Mouse (Mus musculus) heart, embryonic 14.5 days (tissue): ENCODE measurements around the gene Ptgs1. TPM values are rescaled to one million over a fixed set of nuclear protein-coding genes. Genes with fewer than 3 reads are reported as not detected.

Source experiments
- ATAC-seq: fragments of 200-750 bp; cut with Nextera tagmentation; 2 replicates; pipeline ENCODE4 v1.8.0; 2017; ENCODE audit warnings: low read depth, moderate TSS enrichment; ENCODE audit not compliant: insufficient number of reproducible peaks, insufficient read depth, low FRiP score
- H3K27ac ChIP-seq, 2 experiments: fragments of 200-500 bp in 1 of 2; fragments of 300-500 bp in 1 of 2; sonication (generic) in 1 of 2; replicated peaks in 1 of 2; 2 replicates each; pipeline ENCODE4 v1.5.1; 2012 to 2014; ENCODE audit warnings: low read depth in 2 of 2, low read length in 2 of 2, control low read depth in 1 of 2, mild to moderate bottlenecking in 1 of 2, mixed read lengths in 1 of 2; ENCODE audit not compliant: control insufficient read depth in 1 of 2, insufficient read depth in 1 of 2
- H3K27me3 ChIP-seq: fragments of 300-500 bp; sonication (generic); 2 replicates; pipeline ENCODE4 v1.6.1; 2014; ENCODE audit warnings: mild to moderate bottlenecking, low read length, control low read depth; ENCODE audit not compliant: control insufficient read depth, insufficient read depth
- H3K36me3 ChIP-seq: fragments of 300-500 bp; sonication (generic); 2 replicates; pipeline ENCODE4 v1.6.1; 2014; ENCODE audit warnings: mild to moderate bottlenecking, control low read depth, low read length, mixed read lengths; ENCODE audit not compliant: control insufficient read depth, insufficient read depth
- H3K4me1 ChIP-seq, 2 experiments: fragments of 200-500 bp in 1 of 2; fragments of 300-500 bp in 1 of 2; sonication (generic) in 1 of 2; 2 replicates each; pipeline ENCODE4 v1.6.1; 2012 to 2014; ENCODE audit warnings: low read length in 2 of 2, control low read depth in 1 of 2, mixed read lengths in 1 of 2; ENCODE audit not compliant: control insufficient read depth in 2 of 2, insufficient read depth in 2 of 2
- H3K4me2 ChIP-seq: fragments of 300-500 bp; sonication (generic); 2 replicates; pipeline ENCODE4 v1.6.1; 2014; ENCODE audit warnings: mild to moderate bottlenecking, low read length
- H3K4me3 ChIP-seq, 2 experiments: fragments of 200-500 bp in 1 of 2; fragments of 300-500 bp in 1 of 2; sonication (generic) in 1 of 2; 2 replicates each; pipeline ENCODE4 v1.5.1; 2012 to 2014; ENCODE audit warnings: low read length in 2 of 2, mild to moderate bottlenecking in 2 of 2, control low read depth in 1 of 2, low read depth in 1 of 2, moderate library complexity in 1 of 2; ENCODE audit not compliant: control insufficient read depth in 1 of 2, insufficient read depth in 1 of 2
- H3K9ac ChIP-seq: fragments of 300-500 bp; sonication (generic); 2 replicates; pipeline ENCODE4 v1.6.1; 2014; ENCODE audit warnings: mild to moderate bottlenecking, low read length
- H3K9me3 ChIP-seq: fragments of 300-500 bp; sonication (generic); 2 replicates; pipeline ENCODE4 v1.6.1; 2016; ENCODE audit warnings: low read length, control low read depth; ENCODE audit not compliant: control insufficient read depth
- WGBS: fragments of 180-500 bp; shearing (Covaris S2); extraction: QIAGEN DNeasy Blood & Tissue Kit; methylation state at CpG from one replicate; pipeline ENCODE4 v1.1.7; 2014; 5-methylcytosine and 5-hydroxymethylcytosine counted together
- polyA plus RNA-seq: library from polyadenylated mRNA; unstranded; fragments of >200 nt; fragmentation: Nextera tagmentation; extraction: Ambion mirVana; gene quantifications from 2 replicates; pipeline ENCODE4 v1.2.1, GENCODE M21; 2014

Gene Ptgs1
- polyA plus RNA-seq, 1 experiment from 2014 or later: 31.0 TPM

DNA sequence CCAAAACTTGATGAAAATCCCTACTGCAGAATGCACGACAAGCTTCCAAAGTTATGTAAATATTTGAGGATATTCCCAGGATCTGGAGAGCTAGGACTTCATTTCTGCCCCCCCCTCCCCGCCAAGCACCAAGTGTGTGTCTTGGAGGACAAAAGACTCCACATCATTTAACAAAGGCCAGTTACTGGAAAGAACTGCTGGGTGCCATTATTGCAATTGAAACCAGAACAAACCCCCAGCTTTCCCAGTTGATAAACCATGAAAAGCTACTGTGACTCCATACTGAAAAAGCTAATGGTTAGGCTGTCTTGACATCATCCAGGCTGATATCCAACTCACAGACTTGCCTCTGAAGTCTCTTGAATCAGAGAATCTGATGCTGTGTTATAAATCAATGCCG, 39.2 kb downstream of the Ptgs1 start:
- no peaks in the 10 kb centered on the region for H3K9me3 ChIP-seq
- no peak overlapping the region for H3K4me2 ChIP-seq
- no peak overlapping the region for H3K4me3 ChIP-seq
- ATAC-seq: no peak
- WGBS: 78% methylated on average over 3 of the region's 3 CpGs
- no peak overlapping the region for H3K27ac ChIP-seq
- no peaks in the 10 kb centered on the region for H3K36me3 ChIP-seq
- H3K27me3 ChIP-seq: no peaks in the 10 kb centered on the region
- no peak overlapping the region for H3K9ac ChIP-seq
- no peaks in the 10 kb centered on the region for H3K4me1 ChIP-seq

DNA sequence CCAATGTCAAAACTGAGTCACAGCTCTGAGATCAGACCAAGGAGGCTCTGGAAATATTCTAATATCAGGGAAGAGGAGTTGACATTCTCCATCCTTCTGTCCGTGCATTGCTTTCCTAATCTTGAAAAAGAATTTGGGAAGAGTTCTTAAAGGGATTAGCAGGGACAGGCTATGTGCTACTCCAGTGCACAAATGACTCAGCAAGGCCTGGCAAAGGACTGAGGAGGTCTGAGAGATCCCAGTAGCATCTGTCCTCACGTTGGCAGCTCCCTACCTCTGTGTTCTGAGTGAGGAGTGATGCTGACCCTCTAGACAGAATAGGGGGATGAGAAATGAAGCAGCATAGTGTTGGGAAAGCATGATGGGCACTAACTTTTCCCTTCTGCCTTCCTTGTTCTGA, 40.0 kb downstream of the Ptgs1 start:
- H3K4me2 ChIP-seq: no peak overlapping the region
- no peaks in the 10 kb centered on the region for H3K9me3 ChIP-seq
- no peak overlapping the region for H3K9ac ChIP-seq
- no peaks in the 10 kb centered on the region for H3K36me3 ChIP-seq
- no peaks in the 10 kb centered on the region for H3K4me1 ChIP-seq
- no peak overlapping the region for H3K27ac ChIP-seq
- WGBS: 48% methylated on average over 2 of the region's 2 CpGs
- H3K4me3 ChIP-seq: no peak overlapping the region
- no peak for ATAC-seq
- H3K27me3 ChIP-seq: no peaks in the 10 kb centered on the region

DNA sequence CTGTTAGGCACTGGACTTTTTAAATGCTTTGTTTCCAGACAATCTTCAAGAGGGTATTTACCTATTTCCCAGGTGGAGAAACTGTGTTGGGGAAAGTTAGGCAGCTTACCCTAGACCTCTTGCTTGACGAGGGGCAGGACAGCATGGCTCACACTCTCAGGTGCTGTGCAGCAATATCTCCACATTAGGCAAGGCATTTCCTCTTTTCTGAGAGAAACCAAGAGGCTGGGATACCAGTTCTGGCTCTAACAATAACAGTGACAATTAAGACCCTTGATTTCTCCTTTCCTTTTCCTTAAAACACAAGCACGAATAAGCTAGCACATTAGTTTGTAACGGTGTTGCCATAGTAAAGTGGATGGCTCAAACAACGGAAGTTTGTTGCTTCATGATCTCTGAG, 40.9 kb downstream of the Ptgs1 start:
- no peak for ATAC-seq
- Histone ChIP-seq H3K36me3 (no peaks in the 10 kb centered on the region), H3K4me2 (no peak overlapping the region), H3K9me3 (no peaks in the 10 kb centered on the region), H3K4me3 (no peak overlapping the region), H3K4me1 (no peaks in the 10 kb centered on the region), H3K27ac (no peak overlapping the region), H3K9ac (no peak overlapping the region), H3K27me3 (no peaks in the 10 kb centered on the region)
- 74% methylated on average over 4 of the region's 4 CpGs for WGBS

DNA sequence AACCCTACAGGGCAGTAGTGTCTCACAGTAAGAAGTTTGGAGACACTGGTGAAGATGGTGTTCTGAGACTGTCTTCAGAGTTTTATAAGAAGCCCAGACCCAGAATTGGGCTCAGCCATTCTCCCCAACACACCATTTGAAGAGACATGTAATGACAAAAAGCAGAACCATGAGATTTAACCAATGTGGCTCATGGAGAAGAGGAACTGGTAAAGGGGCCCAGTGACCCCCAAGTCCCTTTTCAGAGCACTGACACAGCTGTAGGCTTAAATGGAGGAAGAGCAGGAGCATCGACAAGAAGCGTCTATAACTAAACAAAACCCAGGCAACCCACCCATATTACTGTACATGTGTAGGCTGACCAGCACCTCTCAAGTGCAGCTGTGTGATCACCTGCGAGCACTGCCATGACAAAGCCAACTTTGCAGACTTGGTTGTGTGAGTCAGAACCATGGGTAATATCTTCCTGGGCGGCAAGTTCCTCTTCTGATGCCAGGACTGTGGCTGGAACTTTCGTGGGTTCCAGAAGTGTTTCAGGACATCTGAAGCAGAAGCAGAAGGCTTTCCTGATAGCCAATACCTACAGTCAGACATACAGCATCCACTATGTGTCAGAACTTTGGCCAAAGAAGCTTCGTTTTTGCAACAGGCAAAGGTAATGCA, 42.2 kb downstream of the Ptgs1 start:
- Histone ChIP-seq H3K4me1 (no peaks in the 10 kb centered on the region), H3K4me2 (no peak overlapping the region), H3K9ac (no peak overlapping the region), H3K36me3 (no peaks in the 10 kb centered on the region), H3K27me3 (no peaks in the 10 kb centered on the region), H3K9me3 (no peaks in the 10 kb centered on the region), H3K4me3 (no peak overlapping the region), H3K27ac (no peak overlapping the region)
- no peak for ATAC-seq
- WGBS: 81% methylated on average over 6 of the region's 6 CpGs

DNA sequence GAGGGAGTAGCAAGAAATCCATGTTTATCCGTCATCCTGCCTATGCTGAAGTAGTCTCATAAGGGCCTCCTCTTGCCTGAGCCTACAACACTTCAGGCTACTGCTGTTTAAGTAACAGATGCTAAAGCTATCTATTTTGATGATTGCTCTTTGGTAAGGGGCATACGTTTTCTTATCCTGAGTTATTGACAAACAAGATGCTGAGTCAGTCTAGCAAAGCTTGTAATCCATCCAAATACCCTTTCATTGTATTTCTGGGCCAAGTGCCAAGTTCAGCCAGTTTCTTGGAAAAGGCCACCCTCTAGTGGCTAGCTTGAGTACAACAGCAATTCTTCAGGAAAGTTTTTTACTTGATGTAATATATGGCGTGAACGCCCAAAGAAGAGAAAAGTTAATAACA, 46.2 kb downstream of the Ptgs1 start:
- 27% methylated on average over 4 of the region's 4 CpGs for WGBS
- ATAC-seq: no peak
- no peak overlapping the region for H3K4me3 ChIP-seq
- H3K4me2 ChIP-seq: no peak overlapping the region
- H3K27ac ChIP-seq: no peak overlapping the region
- H3K4me1 ChIP-seq: no peaks in the 10 kb centered on the region
- H3K9me3 ChIP-seq: no peaks in the 10 kb centered on the region
- H3K9ac ChIP-seq: no peak overlapping the region
- no peaks in the 10 kb centered on the region for H3K36me3 ChIP-seq
- no peaks in the 10 kb centered on the region for H3K27me3 ChIP-seq

DNA sequence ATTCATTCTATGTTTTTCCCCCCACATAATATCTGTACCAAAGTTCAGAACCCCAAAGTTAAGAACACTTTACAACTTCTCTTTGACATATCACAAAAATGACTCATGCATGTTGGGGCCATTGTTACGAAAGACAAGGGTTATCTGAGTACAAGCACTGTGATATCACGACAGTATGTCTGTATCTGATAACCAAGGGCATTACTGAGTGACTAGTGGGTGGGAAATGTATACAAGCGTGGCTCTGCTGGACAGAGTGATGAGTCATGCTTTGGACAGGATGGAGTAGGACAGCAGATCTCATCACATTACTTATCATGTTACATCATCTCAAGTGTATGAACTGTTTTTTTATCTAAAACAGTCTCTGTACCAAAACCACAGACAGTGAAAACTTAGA, 48.5 kb downstream of the Ptgs1 start:
- no peak for ATAC-seq
- Histone ChIP-seq H3K27ac (no peak overlapping the region), H3K4me3 (no peak overlapping the region), H3K4me2 (no peak overlapping the region), H3K27me3 (no peaks in the 10 kb centered on the region; the same call in 1 of the 2 replicates), H3K9me3 (no peaks in the 10 kb centered on the region), H3K36me3 (no peaks in the 10 kb centered on the region), H3K9ac (no peak overlapping the region), H3K4me1 (no peaks in the 10 kb centered on the region)
- 33% methylated on average over 3 of the region's 3 CpGs for WGBS

DNA sequence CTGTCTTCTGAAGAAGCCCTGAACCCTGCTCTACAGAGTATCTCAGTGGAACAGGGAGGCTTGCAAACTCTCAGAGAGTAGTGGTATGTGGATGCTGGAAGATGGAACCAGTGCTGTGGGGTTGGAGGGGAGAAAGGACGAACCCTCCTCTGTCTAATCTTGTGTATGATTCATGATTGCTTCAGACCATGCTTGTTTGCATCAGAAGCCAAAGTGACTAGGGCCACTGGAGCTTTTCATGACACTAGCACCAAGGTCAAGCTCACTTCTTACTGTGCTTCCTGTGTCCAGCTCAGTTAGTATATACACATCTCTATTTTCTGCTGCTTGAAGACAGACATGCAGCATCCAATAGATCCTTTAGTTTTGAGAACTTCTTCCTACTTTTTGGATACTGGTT, 50.9 kb downstream of the Ptgs1 start:
- Histone ChIP-seq H3K36me3 (no peaks in the 10 kb centered on the region), H3K27ac (no peak overlapping the region), H3K9ac (no peak overlapping the region), H3K4me2 (no peak overlapping the region), H3K4me1 (no peaks in the 10 kb centered on the region), H3K27me3 (no peaks in the 10 kb centered on the region; the same call in 1 of the 2 replicates), H3K4me3 (no peak overlapping the region), H3K9me3 (no peaks in the 10 kb centered on the region)
- no peak for ATAC-seq
- 86% methylated on average over 1 of the region's 1 CpGs for WGBS

DNA sequence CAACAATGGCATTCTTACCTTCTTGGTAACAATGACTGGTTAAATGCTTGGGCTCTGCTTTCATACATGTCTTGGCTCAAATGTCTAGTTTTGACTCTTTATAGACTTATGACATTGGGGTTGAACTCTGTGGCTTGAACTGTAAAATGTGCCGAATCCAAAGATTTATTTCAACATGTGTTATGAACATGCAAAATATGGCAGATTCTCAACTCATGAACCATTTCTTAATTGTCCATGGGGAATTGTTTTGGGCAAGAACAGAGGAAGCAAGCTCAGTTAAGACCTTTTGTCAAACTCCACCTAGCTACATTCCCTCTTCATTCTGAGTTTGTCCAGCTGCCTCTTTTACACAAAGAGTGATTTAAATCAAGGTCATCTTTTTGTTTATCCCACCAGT, 52.1 kb downstream of the Ptgs1 start:
- WGBS: 78% methylated on average over 1 of the region's 1 CpGs
- Histone ChIP-seq H3K9ac (no peak overlapping the region), H3K36me3 (no peaks in the 10 kb centered on the region), H3K27ac (no peak overlapping the region), H3K27me3 (no peaks in the 10 kb centered on the region; the same call in 1 of the 2 replicates), H3K9me3 (no peaks in the 10 kb centered on the region), H3K4me1 (no peaks in the 10 kb centered on the region), H3K4me2 (no peak overlapping the region), H3K4me3 (no peak overlapping the region)
- no peak for ATAC-seq
